Mouse (Mus musculus) embryonic facial prominence, embryonic 10.5 days (tissue): ENCODE measurements around the gene Kif5a. TPM values are rescaled to one million over a fixed set of nuclear protein-coding genes. Genes with fewer than 3 reads are reported as not detected.
"Not testable (repeated sequence)": the region's sequence is repeated elsewhere in the genome, so short reads cannot be mapped to it uniquely, and the experiment has no call there.

Experiments
- DNase-seq: peaks from one replicate; pipeline ENCODE4 v3.0.0-alpha.2; 2017; ENCODE audit warnings: low spot score
- H3K27ac ChIP-seq: fragments of 300-500 bp; sonication (generic); replicated peaks from 2 replicates; pipeline ENCODE4 v1.5.1; 2016; ENCODE audit warnings: mild to moderate bottlenecking
- H3K27me3 ChIP-seq: fragments of 300-500 bp; sonication (generic); replicated peaks from 2 replicates; pipeline ENCODE4 v1.6.1; 2016; ENCODE audit warnings: low read depth, mild to moderate bottlenecking; ENCODE audit not compliant: poor library complexity, severe bottlenecking
- H3K36me3 ChIP-seq: fragments of 300-500 bp; sonication (generic); replicated peaks from 2 replicates; pipeline ENCODE4 v1.6.1; 2016; ENCODE audit warnings: mild to moderate bottlenecking, moderate library complexity
- H3K4me1 ChIP-seq: fragments of 300-500 bp; sonication (generic); 2 replicates; pipeline ENCODE4 v1.6.1; 2016
- H3K4me3 ChIP-seq: fragments of 300-500 bp; sonication (generic); 2 replicates; pipeline ENCODE4 v1.5.1; 2016; ENCODE audit warnings: mild to moderate bottlenecking, moderate library complexity
- H3K9me3 ChIP-seq: fragments of 300-500 bp; sonication (generic); 2 replicates; pipeline ENCODE4 v1.6.1; 2016; ENCODE audit warnings: mild to moderate bottlenecking
- WGBS: fragments of 180-500 bp; shearing (Covaris S2); methylation state at CpG from one replicate; pipeline ENCODE4 v1.1.7; 2016; 5-methylcytosine and 5-hydroxymethylcytosine counted together
- polyA plus RNA-seq: library from polyadenylated mRNA; unstranded; fragments of >200 nt; fragmentation: Nextera tagmentation; extraction: Ambion mirVana; gene quantifications from 2 replicates; pipeline ENCODE4 v1.2.1, GENCODE M21; 2016

Kif5a gene
- polyA plus RNA-seq, 1 experiment from 2014 or later = 11.6 TPM

GRCm38 (mm10) chr10:127199068-127199467 is 64.1 kb downstream of the Kif5a start:
- H3K4me1 ChIP-seq = peaks cover 41% of the 10 kb centered on the region
- peaks cover 67% of the 10 kb centered on the region for H3K36me3 ChIP-seq
- 68% methylated on average over 5 of the region's 5 CpGs for WGBS
- no peak overlapping the region for H3K27ac ChIP-seq
- H3K27me3 ChIP-seq = no peaks in the 10 kb centered on the region
- DNase-seq = no peak
- H3K9me3 ChIP-seq = no peaks in the 10 kb centered on the region
- no peak overlapping the region for H3K4me3 ChIP-seq

DNA sequence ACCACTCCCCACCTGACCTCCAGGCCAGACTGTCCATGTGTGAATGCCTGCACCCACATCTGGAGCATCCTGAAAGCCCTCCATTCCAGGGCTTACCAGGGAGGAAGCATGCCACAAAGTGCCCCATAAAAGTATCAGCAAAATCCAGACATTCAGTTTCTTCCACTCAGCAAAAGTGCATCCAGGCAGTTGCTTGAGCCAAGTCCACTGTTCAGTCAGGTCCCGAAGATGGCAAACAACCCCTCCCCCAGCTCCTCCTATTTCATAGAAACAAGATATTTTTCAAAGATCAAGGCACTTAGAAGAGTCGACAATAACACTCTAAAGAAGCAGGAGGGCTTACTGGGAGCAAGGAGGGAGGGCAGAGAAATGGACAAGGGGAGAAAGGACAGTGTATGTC is 64.7 kb downstream of the Kif5a start:
- no peaks in the 10 kb centered on the region for H3K27me3 ChIP-seq
- 68% methylated on average over 2 of the region's 2 CpGs for WGBS
- H3K4me3 ChIP-seq = no peak overlapping the region
- H3K36me3 ChIP-seq = peaks cover 63% of the 10 kb centered on the region
- 0 out of 2 replicates have a peak overlapping the region, but pooled peaks have one; percentile 20 for H3K27ac ChIP-seq
- DNase-seq = no peak
- no peaks in the 10 kb centered on the region for H3K9me3 ChIP-seq
- peaks cover 43% of the 10 kb centered on the region for H3K4me1 ChIP-seq

DNA sequence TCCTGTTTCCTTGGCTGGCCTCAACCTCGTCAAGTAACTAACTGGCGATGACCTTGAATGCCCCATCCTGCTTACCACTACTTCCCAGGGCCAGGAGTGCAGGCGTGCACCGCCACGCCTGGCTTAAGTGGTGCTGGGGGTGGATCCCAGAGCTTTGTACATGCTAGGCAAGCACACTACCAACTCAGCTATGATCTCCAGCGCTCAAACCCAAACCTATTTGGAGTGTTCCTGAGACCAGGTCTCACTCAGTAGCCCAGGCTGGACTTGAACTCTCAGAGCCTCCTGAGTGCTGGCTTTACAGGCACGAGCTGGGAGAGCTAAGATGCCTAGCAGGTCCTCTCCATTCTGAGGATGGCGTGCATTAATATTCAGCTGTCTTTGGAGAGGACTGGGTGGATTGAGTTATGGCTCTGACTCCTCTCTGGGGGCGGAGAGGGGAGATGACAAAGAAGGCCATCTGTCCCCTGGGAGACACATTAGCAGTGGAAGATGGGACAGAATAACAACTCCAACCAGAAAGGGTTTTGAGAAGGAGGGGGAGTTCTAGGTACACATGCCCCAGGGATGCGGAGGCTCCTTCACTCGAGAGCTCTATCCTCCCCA is 65.5 kb downstream of the Kif5a start:
- no peak overlapping the region for H3K4me3 ChIP-seq
- H3K9me3 ChIP-seq = no peaks in the 10 kb centered on the region
- H3K27ac ChIP-seq = peak overlapping the region; percentile 44; the same call in 1 of the 2 replicates
- H3K27me3 ChIP-seq = no peaks in the 10 kb centered on the region
- H3K36me3 ChIP-seq = peaks cover 63% of the 10 kb centered on the region
- DNase-seq = no peak
- WGBS = 87% methylated on average over 11 of the region's 11 CpGs
- H3K4me1 ChIP-seq = peaks cover 51% of the 10 kb centered on the region

- no peak overlapping the region; the same call in 1 of the 2 replicates for H3K4me3 ChIP-seq
- H3K27ac ChIP-seq = no peak overlapping the region
- H3K36me3 ChIP-seq = peaks cover 63% of the 10 kb centered on the region
- no peaks in the 10 kb centered on the region for H3K9me3 ChIP-seq
- H3K4me1 ChIP-seq = peaks cover 55% of the 10 kb centered on the region
- H3K27me3 ChIP-seq = no peaks in the 10 kb centered on the region
- no peak for DNase-seq
- 88% methylated on average over 8 of the region's 8 CpGs for WGBS
Observed at GRCm38 (mm10) chr10:127197104-127197503, 66.0 kb downstream of the Kif5a start.

GRCm38 (mm10) chr10:127196392-127196791 is 66.8 kb downstream of the Kif5a start:
- Histone ChIP-seq H3K36me3 (peaks cover 61% of the 10 kb centered on the region), H3K9me3 (no peaks in the 10 kb centered on the region), H3K27me3 (no peaks in the 10 kb centered on the region), H3K4me3 (peak overlapping the region; percentile 74), H3K4me1 (peaks cover 58% of the 10 kb centered on the region), H3K27ac (peak overlapping the region; percentile 94)
- peak; percentile 66 for DNase-seq
- 2% methylated on average over 5 of the region's 5 CpGs for WGBS

DNA sequence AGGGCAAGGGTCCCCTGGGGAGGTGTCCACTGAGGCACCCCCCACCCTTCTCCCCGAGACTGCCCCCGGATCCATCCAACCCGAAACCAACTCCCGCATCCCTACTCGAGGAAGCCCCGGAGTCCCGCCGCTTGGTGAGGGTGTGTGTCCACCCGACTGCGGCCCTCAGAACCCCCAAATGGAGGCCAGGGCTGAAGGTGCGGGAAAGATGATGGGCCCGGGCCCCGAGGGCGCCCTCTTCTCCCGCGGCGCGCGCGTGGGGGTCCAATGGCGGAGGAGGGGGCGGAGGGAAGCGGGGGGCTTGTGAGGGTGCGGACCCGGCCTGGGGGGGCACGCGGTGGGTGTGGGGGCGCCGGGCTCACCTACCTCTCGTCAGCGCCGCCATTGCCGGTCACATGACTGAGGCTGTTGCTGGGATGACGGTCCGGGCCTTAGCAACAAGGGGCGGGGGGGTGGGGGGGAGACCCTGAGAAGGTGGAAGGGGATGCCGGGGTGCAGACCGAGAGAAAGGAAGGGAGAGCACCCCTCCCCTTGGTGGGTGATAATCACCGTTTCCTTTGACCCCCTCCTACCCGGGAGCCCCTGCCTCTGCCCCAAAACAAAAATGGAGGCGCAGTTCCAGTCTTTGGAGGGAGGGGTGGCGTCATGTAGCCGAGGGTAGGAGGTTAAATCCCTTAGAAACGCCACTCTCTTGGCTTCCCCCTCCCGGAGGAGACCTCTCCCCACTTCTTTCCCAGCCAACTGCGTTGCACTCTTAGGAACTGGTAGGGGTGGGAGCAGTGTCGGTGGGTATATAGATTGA is 67.6 kb downstream of the Kif5a start, which contains the start of gene Dtx3:
Dtx3 (minus strand) TSS at position 401 of the 802 bp plus-strand sequence.
- H3K4me1 ChIP-seq = peaks cover 67% of the 10 kb centered on the region

DNA sequence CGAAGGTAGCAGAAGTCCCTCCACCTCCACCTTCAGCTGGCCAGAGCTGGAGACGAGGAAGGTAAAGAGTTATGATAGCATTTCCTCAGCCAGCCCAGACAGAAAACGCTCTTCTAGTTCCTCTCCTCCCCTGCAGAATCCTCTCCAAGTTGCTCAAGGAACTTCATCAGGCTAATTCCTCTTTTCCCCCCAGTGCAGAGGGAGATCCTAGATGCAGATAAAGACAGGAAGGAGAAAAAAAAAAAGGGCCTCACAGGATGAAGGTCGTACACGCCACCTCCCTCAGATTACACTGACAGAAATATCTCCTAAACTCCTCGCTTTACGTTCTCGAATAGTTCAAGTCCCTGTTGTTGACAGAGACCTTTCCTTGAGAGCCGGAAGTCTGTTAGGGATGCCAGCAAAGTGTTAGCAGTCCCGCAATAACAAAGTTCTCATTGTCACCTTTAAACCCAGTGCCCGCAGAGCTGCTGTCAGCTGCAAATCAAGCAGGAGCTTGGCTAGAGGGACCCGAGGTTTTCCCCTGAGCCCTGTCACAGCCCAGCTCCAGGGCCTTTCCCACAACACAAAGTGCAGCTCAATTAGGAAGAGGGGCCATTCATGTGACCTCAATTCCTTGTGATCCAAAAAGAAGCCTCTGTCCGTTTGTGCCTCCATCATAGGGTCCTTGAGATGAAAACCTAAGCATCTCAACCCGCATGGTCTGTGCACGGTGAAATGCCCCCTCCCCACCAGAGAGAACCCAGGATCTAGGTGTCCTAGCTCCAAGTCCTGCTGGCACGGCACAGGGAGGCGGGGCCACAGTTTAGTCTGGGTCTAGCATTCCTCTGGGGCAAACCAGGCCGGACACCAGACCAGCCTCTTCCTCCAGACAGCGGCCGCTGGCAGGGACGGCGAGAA is 68.5 kb downstream of the Kif5a start:
- Histone ChIP-seq H3K27me3 (no peaks in the 10 kb centered on the region), H3K4me3 (peak overlapping the region; percentile 74), H3K9me3 (no peaks in the 10 kb centered on the region), H3K27ac (peak overlapping the region; percentile 94), H3K4me1 (peaks cover 76% of the 10 kb centered on the region), H3K36me3 (peaks cover 57% of the 10 kb centered on the region)
- peak; percentile 65 for DNase-seq
- WGBS = 14% methylated on average over 22 of the region's 22 CpGs

More for the DNA sequence above, 67.6 kb downstream of the Kif5a start, which contains the start of gene Dtx3:
- H3K27me3 ChIP-seq = no peaks in the 10 kb centered on the region
- no peaks in the 10 kb centered on the region for H3K9me3 ChIP-seq
- under 1% methylated on average over 46 of the region's 47 CpGs for WGBS
- peak within 1 kb of the TSS; percentile 74 for H3K4me3 ChIP-seq
- DNase-seq = peak; percentile 79
- peaks cover 64% of the 10 kb centered on the region for H3K36me3 ChIP-seq
- peak within 1 kb of the TSS; percentile 94 for H3K27ac ChIP-seq

DNA sequence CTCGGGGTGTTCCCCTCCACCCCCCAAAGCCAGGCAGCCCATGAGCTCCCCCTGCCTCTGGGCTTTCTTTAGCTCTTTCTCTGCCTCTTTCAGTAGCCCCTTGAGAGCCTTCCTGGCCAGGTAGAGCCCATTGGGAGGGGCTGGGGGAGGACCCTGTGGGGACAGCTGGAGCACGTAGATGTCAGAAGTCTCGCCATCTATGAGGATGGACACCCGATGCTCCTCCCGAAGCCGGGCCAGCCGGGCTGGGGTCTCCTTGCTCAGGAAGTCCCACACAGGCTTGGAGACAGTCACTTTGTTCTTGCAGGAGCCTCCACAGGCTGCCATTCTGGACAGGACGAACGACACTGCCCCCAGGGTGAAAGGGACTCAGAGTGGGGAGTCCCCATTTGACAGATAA is 70.1 kb downstream of the Kif5a start:
- Histone ChIP-seq H3K4me1 (peaks cover 87% of the 10 kb centered on the region), H3K27ac (peak overlapping the region; percentile 21; the same call in 1 of the 2 replicates), H3K36me3 (peaks cover 41% of the 10 kb centered on the region), H3K27me3 (no peaks in the 10 kb centered on the region), H3K4me3 (no peak overlapping the region), H3K9me3 (no peaks in the 10 kb centered on the region)
- DNase-seq = no peak
- 81% methylated on average over 9 of the region's 9 CpGs for WGBS

DNA sequence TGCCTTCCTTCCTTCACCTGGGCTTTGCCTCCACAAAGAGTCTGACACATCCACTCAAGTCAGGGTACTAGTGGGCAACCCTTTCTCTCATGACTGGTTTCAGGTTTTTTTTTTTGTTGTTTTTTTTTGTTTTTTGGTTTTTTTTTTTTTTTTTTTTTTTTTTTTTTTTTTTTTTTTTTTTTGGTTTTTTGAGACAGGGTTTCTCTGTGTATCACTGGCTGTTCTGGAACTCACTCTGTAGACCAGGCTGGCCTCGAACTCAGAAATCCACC is 71.2 kb downstream of the Kif5a start:
- 76% methylated on average over 1 of the region's 1 CpGs for WGBS
- H3K27ac ChIP-seq, H3K27me3 ChIP-seq, DNase-seq, H3K9me3 ChIP-seq, H3K4me3 ChIP-seq: not testable (repeated sequence)
- Histone ChIP-seq H3K36me3 (peaks cover 35% of the 10 kb centered on the region), H3K4me1 (peaks cover 88% of the 10 kb centered on the region)

DNA sequence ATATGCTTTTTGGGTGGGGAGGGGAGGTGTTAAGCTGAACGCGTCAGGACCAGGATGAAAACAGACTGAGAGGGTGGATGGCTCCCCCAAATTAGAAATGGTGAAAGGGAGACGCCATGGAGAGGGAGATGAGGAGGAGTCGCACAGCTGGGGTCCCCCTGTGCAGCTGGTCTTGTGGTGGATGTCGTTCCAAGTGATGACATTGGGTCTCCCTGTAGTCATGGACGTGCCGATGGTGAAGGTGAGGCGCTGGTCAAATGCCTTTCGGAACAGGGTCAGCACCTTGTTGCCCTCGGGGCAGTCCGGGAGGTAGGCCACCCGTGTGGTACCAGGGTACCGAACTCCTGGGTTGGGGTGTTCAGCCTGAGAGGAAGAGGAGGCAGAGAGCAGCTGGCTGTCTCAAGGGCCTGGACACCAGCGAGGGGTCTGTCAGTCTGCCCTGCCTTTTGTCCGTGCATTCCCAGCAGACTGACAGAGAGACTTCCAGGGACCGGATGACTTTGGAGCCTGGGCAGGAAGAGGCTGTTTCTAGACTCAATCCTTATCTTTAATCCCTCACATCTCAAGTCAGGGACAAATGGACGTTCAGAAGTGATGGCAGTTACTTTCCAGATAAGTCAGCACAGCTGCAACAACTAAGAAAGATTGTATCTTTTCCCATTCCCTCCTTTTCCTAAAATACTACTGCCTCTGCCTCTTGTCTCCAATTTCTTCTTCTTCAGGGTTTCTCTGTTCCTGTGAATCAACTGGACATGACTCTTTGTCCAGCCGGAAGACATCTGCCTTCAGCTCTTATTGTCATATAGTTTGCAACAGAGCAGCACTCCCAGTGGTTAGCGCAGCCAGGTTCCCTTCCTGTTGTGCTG is 71.7 kb downstream of the Kif5a start:
- H3K27ac ChIP-seq = no peak overlapping the region
- no peaks in the 10 kb centered on the region for H3K27me3 ChIP-seq
- H3K4me1 ChIP-seq = peaks cover 86% of the 10 kb centered on the region
- H3K9me3 ChIP-seq = no peaks in the 10 kb centered on the region
- no peak for DNase-seq
- peaks cover 41% of the 10 kb centered on the region for H3K36me3 ChIP-seq
- H3K4me3 ChIP-seq = no peak overlapping the region
- WGBS = 77% methylated on average over 19 of the region's 19 CpGs

GRCm38 (mm10) chr10:127190398-127191190 is 72.6 kb downstream of the Kif5a start:
- WGBS = 30% methylated on average over 14 of the region's 14 CpGs
- peaks cover 78% of the 10 kb centered on the region for H3K4me1 ChIP-seq
- H3K9me3 ChIP-seq = no peaks in the 10 kb centered on the region
- peaks cover 48% of the 10 kb centered on the region for H3K36me3 ChIP-seq
- peak overlapping the region; percentile 90 for H3K4me3 ChIP-seq
- H3K27ac ChIP-seq = peak overlapping the region; percentile 97
- peaks cover under 1% of the 10 kb centered on the region; the same call in 1 of the 2 replicates for H3K27me3 ChIP-seq
- no peak for DNase-seq
